Mouse (Mus musculus) C2C12 (cell line): ENCODE data around the gene Etv5.

ENCODE experiments used
- CEBPB ChIP-seq: IDR thresholded peaks from one replicate; pipeline ENCODE4 v1.6.1; 2011; ENCODE audit warnings: low read depth, mild to moderate bottlenecking, control low read depth, moderate library complexity
- CTCF ChIP-seq: IDR thresholded peaks from one replicate; pipeline ENCODE4 v1.5.1; 2011; ENCODE audit not compliant: control insufficient read depth, insufficient read depth, insufficient read length
- MAX ChIP-seq: IDR thresholded peaks from one replicate; pipeline ENCODE4 v1.6.1; 2011; ENCODE audit warnings: mild to moderate bottlenecking, control low read depth
- MYOD1 ChIP-seq: IDR thresholded peaks from one replicate; pipeline ENCODE4 v1.6.1; 2011; ENCODE audit warnings: low read depth; ENCODE audit not compliant: control insufficient read depth, insufficient read length
- MYOG ChIP-seq: IDR thresholded peaks from one replicate; pipeline ENCODE4 v1.6.1; 2011; ENCODE audit not compliant: control insufficient read depth, insufficient read length; ENCODE audit errors: extremely low read depth

- no peak for TF ChIP-seq MYOG
- TF ChIP-seq CTCF, result no peak
- TF ChIP-seq MAX, result no peak
- no peak for TF ChIP-seq MYOD1
- no peak for TF ChIP-seq CEBPB
Observed at GRCm38 (mm10) chr16:22367099-22367498, 72.4 kb downstream of the Etv5 start.
